In the genomic region with DNA sequence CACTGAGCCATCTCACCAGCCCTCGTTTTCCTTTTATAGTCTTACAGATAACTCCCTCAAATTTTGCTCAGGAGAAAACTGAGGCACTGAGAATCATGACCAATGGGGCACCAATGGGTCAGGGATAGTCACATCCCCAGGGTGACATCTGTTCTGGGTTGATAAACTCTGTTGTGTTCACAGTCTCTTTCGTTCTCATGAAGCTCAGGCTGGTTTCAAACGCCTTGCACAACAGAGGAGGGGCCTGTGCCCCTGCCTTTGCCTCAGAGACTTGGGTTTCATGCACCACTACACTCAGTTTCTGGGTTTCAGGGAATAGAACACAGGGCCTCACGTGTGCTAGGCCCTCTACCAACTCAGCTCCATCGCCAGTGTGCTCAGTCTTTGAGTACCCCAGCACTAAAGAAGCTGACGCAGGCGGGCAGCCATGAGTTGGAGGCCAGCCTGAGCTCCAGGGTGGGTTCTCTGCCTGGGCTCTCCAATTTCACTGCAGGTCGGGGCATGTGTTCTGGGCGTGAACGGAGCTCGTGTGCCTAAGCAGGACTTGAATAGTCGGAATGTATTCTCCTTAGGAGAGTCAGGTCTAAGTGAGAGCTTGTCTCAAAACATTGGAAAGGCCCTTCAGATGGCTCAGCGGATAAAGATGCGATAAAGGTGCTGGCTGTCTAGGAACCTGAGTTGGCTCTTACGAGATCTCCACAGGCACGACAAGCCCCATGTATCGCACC, we compare ENCODE assay signal across 7 mouse cellular contexts. TPM values are rescaled to one million over a fixed set of nuclear protein-coding genes. Genes with fewer than 3 reads are reported as not detected.
DNase-seq lines count a peak whose midpoint lies in the region; ATAC-seq and TF ChIP-seq lines count a peak whose summit lies in the region.

No protein-coding gene starts in this region.

- 20% methylated on average over 17 of the region's 17 CpGs for WGBS in lung, postnatal 0 days
- 16% methylated on average over 17 of the region's 17 CpGs for WGBS in embryonic facial prominence, embryonic 10.5 days
- 16% methylated on average over 17 of the region's 17 CpGs for WGBS in hindbrain, embryonic 14.5 days
- whole genome bisulfite sequencing in midbrain, embryonic 14.5 days: 17% methylated on average over 17 of the region's 17 CpGs

- no peak for TF ChIP-seq CTCF in lung, postnatal 0 days (IDR thresholded peaks at IDR 0.05)

- TF ChIP-seq EP300 in lung, postnatal 0 days (IDR thresholded peaks at IDR 0.05): no peak

- H3K4me1 ChIP-seq in lung, postnatal 0 days (ENCODE audit: insufficient read depth, low read depth, low read length): peaks cover 15% of the 10 kb centered on the region
- H3K4me1 ChIP-seq in embryonic facial prominence, embryonic 10.5 days: peaks cover 31% of the 10 kb centered on the region
- H3K4me1 ChIP-seq in hindbrain, embryonic 14.5 days (replicated peaks; ENCODE audit: control insufficient read depth, insufficient read depth, low read length): peaks cover 16% of the 10 kb centered on the region
- H3K4me1 ChIP-seq in midbrain, embryonic 14.5 days (ENCODE audit: control insufficient read depth, insufficient read depth, low read length): peaks cover 16% of the 10 kb centered on the region

- H3K36me3 ChIP-seq in lung, postnatal 0 days (ENCODE audit: insufficient read depth, low read length): no peaks in the 10 kb centered on the region; the same call in 1 of the 2 replicates
- peaks cover 28% of the 10 kb centered on the region for H3K36me3 ChIP-seq in embryonic facial prominence, embryonic 10.5 days (replicated peaks)
- peaks cover 20% of the 10 kb centered on the region for H3K36me3 ChIP-seq in hindbrain, embryonic 14.5 days (replicated peaks; ENCODE audit: control insufficient read depth, insufficient read depth)
- H3K36me3 ChIP-seq in midbrain, embryonic 14.5 days (ENCODE audit: control insufficient read depth, insufficient read depth, low read length): peaks cover 23% of the 10 kb centered on the region

- DNase-seq in lung, postnatal 0 days (ENCODE audit: low spot score): no peak
- DNase-seq in lung, adult 18-20 months: no peak
- peak; percentile 52 for DNase-seq in embryonic facial prominence, embryonic 10.5 days (ENCODE audit: low spot score)
- no peak for DNase-seq in hindbrain, embryonic 14.5 days (ENCODE audit: low spot score)
- no peak for DNase-seq in midbrain, embryonic 14.5 days
- no peak for DNase-seq in gastrocnemius, adult 18-20 months (ENCODE audit: low spot score)
- no peak for DNase-seq in adrenal gland, postnatal 36 days

- peak overlapping the region; percentile 77 for H3K27ac ChIP-seq in lung, postnatal 0 days (ENCODE audit: low read length)
- peak overlapping the region; percentile 92 for H3K27ac ChIP-seq in embryonic facial prominence, embryonic 10.5 days (replicated peaks)
- H3K27ac ChIP-seq in hindbrain, embryonic 14.5 days: peak overlapping the region; percentile 84
- H3K27ac ChIP-seq in midbrain, embryonic 14.5 days (replicated peaks; ENCODE audit: low read depth, low read length): peak overlapping the region; percentile 76

- H3K9me3 ChIP-seq in lung, postnatal 0 days (ENCODE audit: low read length): no peaks in the 10 kb centered on the region
- H3K9me3 ChIP-seq in embryonic facial prominence, embryonic 10.5 days: no peaks in the 10 kb centered on the region
- H3K9me3 ChIP-seq in hindbrain, embryonic 14.5 days (ENCODE audit: control insufficient read depth, low read length): no peaks in the 10 kb centered on the region
- H3K9me3 ChIP-seq in midbrain, embryonic 14.5 days (ENCODE audit: control insufficient read depth, low read length): no peaks in the 10 kb centered on the region

- H3K9ac ChIP-seq in lung, postnatal 0 days (replicated peaks; ENCODE audit: low read depth): no peak overlapping the region
- peak overlapping the region; percentile 87 for H3K9ac ChIP-seq in hindbrain, embryonic 14.5 days
- H3K9ac ChIP-seq in midbrain, embryonic 14.5 days (replicated peaks; ENCODE audit: low read length): peak overlapping the region; percentile 57

- ATAC-seq in lung, postnatal 0 days: peak; percentile 49
- ATAC-seq in hindbrain, embryonic 14.5 days (ENCODE audit: low FRiP score): peak; percentile 19; the same call in 1 of the 2 replicates
- ATAC-seq in midbrain, embryonic 14.5 days (ENCODE audit: low FRiP score, low TSS enrichment): 0 out of 2 replicates have a peak, but pooled peaks have one; percentile 3

- peak overlapping the region; percentile 96 for H3K4me3 ChIP-seq in lung, postnatal 0 days (ENCODE audit: low read depth, low read length)
- peak overlapping the region; percentile 93 for H3K4me3 ChIP-seq in embryonic facial prominence, embryonic 10.5 days
- peak overlapping the region; percentile 76 for H3K4me3 ChIP-seq in hindbrain, embryonic 14.5 days (replicated peaks; ENCODE audit: low read length)
- H3K4me3 ChIP-seq in midbrain, embryonic 14.5 days (replicated peaks; ENCODE audit: low read depth, low read length): peak overlapping the region; percentile 90

- no peaks in the 10 kb centered on the region for H3K27me3 ChIP-seq in lung, postnatal 0 days (replicated peaks; ENCODE audit: insufficient read depth, low read length)
- H3K27me3 ChIP-seq in embryonic facial prominence, embryonic 10.5 days (replicated peaks; ENCODE audit: low read depth, poor library complexity, severe bottlenecking): no peaks in the 10 kb centered on the region
- no peaks in the 10 kb centered on the region for H3K27me3 ChIP-seq in hindbrain, embryonic 14.5 days (ENCODE audit: control insufficient read depth, insufficient read depth, low read length)
- H3K27me3 ChIP-seq in midbrain, embryonic 14.5 days (ENCODE audit: control insufficient read depth, insufficient read depth, low read length): no peaks in the 10 kb centered on the region

- H3K4me2 ChIP-seq in lung, postnatal 0 days (replicated peaks; ENCODE audit: low read depth, low read length): peak overlapping the region; percentile 88
- peak overlapping the region; percentile 65 for H3K4me2 ChIP-seq in hindbrain, embryonic 14.5 days (replicated peaks)
- H3K4me2 ChIP-seq in midbrain, embryonic 14.5 days (ENCODE audit: low read length): peak overlapping the region; percentile 70

RNA-seq across cellular contexts. Expression of a gene that starts 0.7 kb away (rescaled TPM):
- polyA plus RNA-seq in lung, postnatal 0 days (2015; fragmentation: Nextera tagmentation; extraction: Ambion mirVana): 36.4 and 40.0 TPM in 2 replicates
- polyA plus RNA-seq in embryonic facial prominence, embryonic 10.5 days (2016; fragmentation: Nextera tagmentation; extraction: Ambion mirVana): 37.8 and 41.3 TPM in 2 replicates
- 38.1 and 46.9 TPM in 2 replicates for polyA plus RNA-seq in hindbrain, embryonic 14.5 days (2014; fragmentation: Nextera tagmentation; extraction: Ambion mirVana)
- 44.6 and 44.7 TPM in 2 replicates for polyA plus RNA-seq in midbrain, embryonic 14.5 days (2014; fragmentation: Nextera tagmentation; extraction: Ambion mirVana)
- total RNA-seq in gastrocnemius, adult 18-20 months (2021): 10 to 100 TPM; 64.7 to 67.6 TPM
- total RNA-seq in adrenal gland, postnatal 36 days (2021): 10 to 100 TPM; 39.1 to 39.5 TPM

RNA-seq across cellular contexts. Expression of a gene that starts 16.2 kb away (rescaled TPM):
- 0.12 and 0.13 TPM in 2 replicates for polyA plus RNA-seq in lung, postnatal 0 days (2015; fragmentation: Nextera tagmentation; extraction: Ambion mirVana)
- 0.22 TPM in 1 of 2 replicates, not detected in the other for polyA plus RNA-seq in embryonic facial prominence, embryonic 10.5 days (2016; fragmentation: Nextera tagmentation; extraction: Ambion mirVana)
- 3.9 and 4.1 TPM in 2 replicates for polyA plus RNA-seq in hindbrain, embryonic 14.5 days (2014; fragmentation: Nextera tagmentation; extraction: Ambion mirVana)
- 2.3 and 2.8 TPM in 2 replicates for polyA plus RNA-seq in midbrain, embryonic 14.5 days (2014; fragmentation: Nextera tagmentation; extraction: Ambion mirVana)
- total RNA-seq in gastrocnemius, adult 18-20 months (2021): under 1 TPM; 0.09 to 0.12 TPM
- total RNA-seq in adrenal gland, postnatal 36 days (2021): under 1 TPM in 1 of 2 experiments, not detected in 1; 0.99 TPM

RNA-seq across cellular contexts. Expression of a gene that starts 23.3 kb away (rescaled TPM):
- 8.9 and 11.9 TPM in 2 replicates for polyA plus RNA-seq in lung, postnatal 0 days (2015; fragmentation: Nextera tagmentation; extraction: Ambion mirVana)
- polyA plus RNA-seq in embryonic facial prominence, embryonic 10.5 days (2016; fragmentation: Nextera tagmentation; extraction: Ambion mirVana): 16.2 and 18.0 TPM in 2 replicates
- polyA plus RNA-seq in hindbrain, embryonic 14.5 days (2014; fragmentation: Nextera tagmentation; extraction: Ambion mirVana): 11.2 and 15.6 TPM in 2 replicates
- polyA plus RNA-seq in midbrain, embryonic 14.5 days (2014; fragmentation: Nextera tagmentation; extraction: Ambion mirVana): 12.9 and 16.9 TPM in 2 replicates
- 1 to 10 TPM; 8.0 to 9.3 TPM for total RNA-seq in gastrocnemius, adult 18-20 months (2021)
- 10 to 100 TPM; 24.8 to 32.2 TPM for total RNA-seq in adrenal gland, postnatal 36 days (2021)

RNA-seq across cellular contexts. Expression of a gene that starts 25.3 kb away (rescaled TPM):
- polyA plus RNA-seq in lung, postnatal 0 days (2015; fragmentation: Nextera tagmentation; extraction: Ambion mirVana): 44.7 and 45.9 TPM in 2 replicates
- 47.8 and 49.6 TPM in 2 replicates for polyA plus RNA-seq in embryonic facial prominence, embryonic 10.5 days (2016; fragmentation: Nextera tagmentation; extraction: Ambion mirVana)
- 39.3 and 43.6 TPM in 2 replicates for polyA plus RNA-seq in hindbrain, embryonic 14.5 days (2014; fragmentation: Nextera tagmentation; extraction: Ambion mirVana)
- 40.3 and 53.7 TPM in 2 replicates for polyA plus RNA-seq in midbrain, embryonic 14.5 days (2014; fragmentation: Nextera tagmentation; extraction: Ambion mirVana)
- 10 to 100 TPM; 50.8 to 51.5 TPM for total RNA-seq in gastrocnemius, adult 18-20 months (2021)
- total RNA-seq in adrenal gland, postnatal 36 days (2021): 10 to 100 TPM; 45.8 to 46.0 TPM

RNA-seq across cellular contexts. Expression of a gene that starts 26.8 kb away (rescaled TPM):
- 33.9 and 34.9 TPM in 2 replicates for polyA plus RNA-seq in lung, postnatal 0 days (2015; fragmentation: Nextera tagmentation; extraction: Ambion mirVana)
- 40.9 and 45.1 TPM in 2 replicates for polyA plus RNA-seq in embryonic facial prominence, embryonic 10.5 days (2016; fragmentation: Nextera tagmentation; extraction: Ambion mirVana)
- polyA plus RNA-seq in hindbrain, embryonic 14.5 days (2014; fragmentation: Nextera tagmentation; extraction: Ambion mirVana): 107 and 112 TPM in 2 replicates
- 84.9 and 95.7 TPM in 2 replicates for polyA plus RNA-seq in midbrain, embryonic 14.5 days (2014; fragmentation: Nextera tagmentation; extraction: Ambion mirVana)
- 1 to 10 TPM; 8.0 to 8.3 TPM for total RNA-seq in gastrocnemius, adult 18-20 months (2021)
- total RNA-seq in adrenal gland, postnatal 36 days (2021): 10 to 100 TPM; 14.2 to 16.0 TPM
